Mouse (Mus musculus) stomach, postnatal 0 days (tissue): ENCODE data around the gene Dctn3.

Experiments
- CTCF ChIP-seq: IDR thresholded peaks from 2 replicates; pipeline ENCODE4 v1.5.1; 2016; ENCODE audit warnings: antibody characterized with exemption, low read depth, mild to moderate bottlenecking, moderate library complexity
- EP300 ChIP-seq: optimal IDR thresholded peaks from 2 replicates; pipeline ENCODE3; 2016; ENCODE audit warnings: antibody characterized with exemption

DNA sequence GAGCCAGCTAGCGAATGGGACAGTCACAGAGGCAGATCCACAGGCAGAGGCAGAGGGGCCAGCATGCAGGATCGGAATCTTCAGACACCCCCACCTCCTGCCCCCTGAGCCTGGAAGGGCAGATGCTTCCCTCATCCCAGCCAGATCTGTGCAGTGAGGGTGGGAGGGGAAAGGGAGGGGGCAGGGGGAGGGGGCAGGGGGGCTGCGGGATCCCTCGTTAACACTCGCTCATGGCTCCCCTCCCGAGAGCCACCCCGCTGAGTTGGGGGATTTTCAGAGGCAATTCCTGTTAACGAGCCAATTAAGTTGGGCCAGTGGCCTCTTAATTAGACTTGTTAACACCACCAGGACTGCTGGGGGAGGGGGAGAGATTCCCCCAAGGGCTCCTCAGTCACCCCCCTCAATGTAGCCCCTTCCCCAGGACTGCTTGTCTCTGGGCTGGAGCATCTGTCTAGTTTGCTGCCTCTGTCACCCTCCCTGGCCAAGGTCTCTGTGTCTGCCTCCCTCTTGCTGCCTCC is 50.9 kb downstream of the Dctn3 start:
- TF ChIP-seq CTCF = no peak
- no peak for TF ChIP-seq EP300
